ENCODE assay signal across 20 mouse cellular contexts in the genomic region with DNA sequence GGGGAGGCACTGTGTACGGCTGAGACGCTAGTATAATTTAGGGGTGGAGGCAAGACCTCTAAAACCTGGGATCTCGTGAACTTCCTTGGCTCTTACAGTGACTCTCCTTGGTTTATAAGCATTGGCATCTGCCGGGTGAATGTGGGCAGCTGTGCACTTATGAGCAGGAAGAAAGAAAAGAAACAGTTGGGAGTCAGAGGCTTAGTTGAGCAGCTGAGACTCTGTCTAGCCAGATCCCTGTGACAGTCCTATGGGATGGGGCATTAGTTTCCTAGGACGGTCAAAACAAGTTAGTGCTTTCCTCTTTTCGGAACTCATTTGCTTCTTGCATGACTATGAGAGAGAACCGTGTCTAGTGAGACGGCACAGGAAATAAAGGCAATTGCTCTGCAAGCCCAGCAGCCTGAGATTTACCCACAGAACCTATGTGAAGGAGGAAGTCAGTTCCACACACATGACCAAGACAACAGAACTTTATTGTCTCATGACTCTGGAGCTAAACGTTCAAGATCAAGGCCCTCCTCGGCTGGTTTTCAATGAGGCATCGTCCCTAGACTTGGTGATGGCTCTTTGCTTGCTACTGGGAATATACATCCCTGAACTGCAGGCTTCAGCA. TPM values are rescaled to one million over a fixed set of nuclear protein-coding genes. Genes with fewer than 3 reads are reported as not detected.
DNase-seq lines count a peak whose midpoint lies in the region; ATAC-seq and TF ChIP-seq lines count a peak whose summit lies in the region.
"Had no signal": no experiment of that assay in that cellular context is flagged by ENCODE, and none has a peak within 500 bp of the region (broad histone marks: within the 10 kb centered on the region; RNA-seq: fewer than 3 reads in every experiment).

No protein-coding gene starts in this region.

- no peaks in the 10 kb centered on the region for H3K36me3 ChIP-seq in lung, postnatal 0 days (ENCODE audit: insufficient read depth, low read length)
- H3K36me3 ChIP-seq in limb, embryonic 13.5 days, result no peaks in the 10 kb centered on the region
- H3K36me3 ChIP-seq in forebrain, embryonic 13.5 days (ENCODE audit: poor library complexity, severe bottlenecking), result no peaks in the 10 kb centered on the region
- H3K36me3 ChIP-seq: embryonic facial prominence, embryonic 13.5 days; hindbrain, embryonic 15.5 days; neural tube, embryonic 15.5 days had no signal

- ATAC-seq in lung, postnatal 0 days, result no peak
- ATAC-seq in CD4-positive, CD25-positive, alpha-beta regulatory T cell, adult 4 months, result peak; percentile 74
- ATAC-seq in limb, embryonic 13.5 days (ENCODE audit: low FRiP score, low read depth), result 0 out of 2 replicates have a peak, but pooled peaks have one; percentile 24
- ATAC-seq in forebrain, embryonic 13.5 days, result no peak

- H3K4me3 ChIP-seq in lung, postnatal 0 days (ENCODE audit: low read depth, low read length), result no peak overlapping the region
- H3K4me3 ChIP-seq in limb, embryonic 13.5 days, result no peak overlapping the region
- H3K4me3 ChIP-seq in forebrain, embryonic 13.5 days, result no peak overlapping the region
- H3K4me3 ChIP-seq: embryonic facial prominence, embryonic 13.5 days; hindbrain, embryonic 15.5 days; neural tube, embryonic 15.5 days had no signal

- H3K9me3 ChIP-seq in lung, postnatal 0 days (ENCODE audit: low read length), result no peaks in the 10 kb centered on the region
- no peaks in the 10 kb centered on the region for H3K9me3 ChIP-seq in limb, embryonic 13.5 days
- H3K9me3 ChIP-seq in forebrain, embryonic 13.5 days (replicated peaks), result no peaks in the 10 kb centered on the region
- H3K9me3 ChIP-seq: embryonic facial prominence, embryonic 13.5 days; hindbrain, embryonic 15.5 days; neural tube, embryonic 15.5 days had no signal

- no peak for TF ChIP-seq EP300 in lung, postnatal 0 days (IDR thresholded peaks at IDR 0.05)

- H3K27ac ChIP-seq in lung, postnatal 0 days (ENCODE audit: low read length), result no peak overlapping the region
- no peak overlapping the region for H3K27ac ChIP-seq in limb, embryonic 13.5 days
- H3K27ac ChIP-seq in forebrain, embryonic 13.5 days, result no peak overlapping the region
- H3K27ac ChIP-seq: embryonic facial prominence, embryonic 13.5 days; hindbrain, embryonic 15.5 days; liver, embryonic 14.5 days; neural tube, embryonic 15.5 days had no signal

- peak; percentile 12 for DNase-seq in lung, postnatal 25 days (ENCODE audit: low spot score)
- no peak for DNase-seq in lung, postnatal 0 days (ENCODE audit: low spot score)
- DNase-seq in thymus, postnatal 25 days, result peak; percentile 33
- DNase-seq in layer of hippocampus, adult 11-12 months (ENCODE audit: low spot score), result no peak
- DNase-seq in left cerebral cortex, postnatal 10 days (ENCODE audit: extremely low spot score in 1 of 2, low spot score in 2 of 2), result no peak
- DNase-seq: cerebellum, adult 8-10 months; gastrocnemius, postnatal 36 days; heart, postnatal 14 days; kidney, adult 18-20 months; kidney, postnatal 14 days had no signal

- intact Hi-C loops in left cerebral cortex, postnatal 10 days (cut with DNase I), result no loop called here

- H3K27me3 ChIP-seq in lung, postnatal 0 days (replicated peaks; ENCODE audit: insufficient read depth, low read length), result no peaks in the 10 kb centered on the region
- H3K27me3 ChIP-seq in limb, embryonic 13.5 days, result no peaks in the 10 kb centered on the region
- H3K27me3 ChIP-seq in forebrain, embryonic 13.5 days, result no peaks in the 10 kb centered on the region
- H3K27me3 ChIP-seq: embryonic facial prominence, embryonic 13.5 days; hindbrain, embryonic 15.5 days; neural tube, embryonic 15.5 days had no signal

- 0 out of 2 replicates have a peak, but pooled peaks cover 3% of the 10 kb centered on the region for H3K4me1 ChIP-seq in lung, postnatal 0 days (ENCODE audit: insufficient read depth, low read depth, low read length)
- H3K4me1 ChIP-seq in limb, embryonic 13.5 days, result peaks cover 72% of the 10 kb centered on the region
- peaks cover 39% of the 10 kb centered on the region for H3K4me1 ChIP-seq in forebrain, embryonic 13.5 days

- 75% methylated on average over 11 of the region's 11 CpGs for WGBS in lung, postnatal 0 days
- WGBS in limb, embryonic 13.5 days, result 72% methylated on average over 11 of the region's 11 CpGs
- 85% methylated on average over 11 of the region's 11 CpGs for WGBS in forebrain, embryonic 13.5 days

- no peak overlapping the region for H3K4me2 ChIP-seq in lung, postnatal 0 days (replicated peaks; ENCODE audit: low read depth, low read length)
- no peak overlapping the region for H3K4me2 ChIP-seq in limb, embryonic 13.5 days (replicated peaks)
- no peak overlapping the region for H3K4me2 ChIP-seq in forebrain, embryonic 13.5 days
- H3K4me2 ChIP-seq: embryonic facial prominence, embryonic 13.5 days; heart, embryonic 11.5 days; hindbrain, embryonic 15.5 days; midbrain, embryonic 11.5 days; neural tube, embryonic 15.5 days had no signal

- H3K9ac ChIP-seq in lung, postnatal 0 days (replicated peaks; ENCODE audit: low read depth), result no peak overlapping the region
- H3K9ac ChIP-seq in limb, embryonic 13.5 days, result no peak overlapping the region
- H3K9ac ChIP-seq in forebrain, embryonic 13.5 days, result no peak overlapping the region
- H3K9ac ChIP-seq: embryonic facial prominence, embryonic 13.5 days; hindbrain, embryonic 15.5 days; liver, embryonic 14.5 days; neural tube, embryonic 15.5 days had no signal

- no peak for TF ChIP-seq CTCF in lung, postnatal 0 days (IDR thresholded peaks at IDR 0.05)

RNA-seq across cellular contexts. Expression of a gene that starts 39.6 kb away (rescaled TPM):
- polyA plus RNA-seq in lung, postnatal 0 days (2015; fragmentation: Nextera tagmentation; extraction: Ambion mirVana), result 3.8 and 8.4 TPM in 2 replicates
- 10 to 100 TPM; 10.9 to 46.2 TPM for polyA plus RNA-seq in CD4-positive, CD25-positive, alpha-beta regulatory T cell, adult 4 months (2017; shearing (Covaris generic))
- polyA plus RNA-seq in limb, embryonic 13.5 days (2015; fragmentation: Nextera tagmentation; extraction: Ambion mirVana), result 22.6 and 23.7 TPM in 2 replicates
- 38.5 and 43.7 TPM in 2 replicates for polyA plus RNA-seq in forebrain, embryonic 13.5 days (2015; fragmentation: Nextera tagmentation; extraction: Ambion mirVana)
- total RNA-seq in left cerebral cortex, postnatal 10 days (2021), result 1 to 10 TPM; 5.5 to 6.2 TPM

RNA-seq across cellular contexts. Expression of a gene that starts 47.7 kb away (rescaled TPM):
- polyA plus RNA-seq in lung, postnatal 0 days (2015; fragmentation: Nextera tagmentation; extraction: Ambion mirVana), result 0.12 and 0.14 TPM in 2 replicates
- polyA plus RNA-seq in CD4-positive, CD25-positive, alpha-beta regulatory T cell, adult 4 months (2017; shearing (Covaris generic)), result under 1 TPM in 1 of 2 experiments, not detected in 1; 0.22 TPM
- 1.8 TPM in 2 replicates for polyA plus RNA-seq in limb, embryonic 13.5 days (2015; fragmentation: Nextera tagmentation; extraction: Ambion mirVana)
- 14.6 and 17.7 TPM in 2 replicates for polyA plus RNA-seq in forebrain, embryonic 13.5 days (2015; fragmentation: Nextera tagmentation; extraction: Ambion mirVana)
- 10 to 100 TPM; 24.3 to 34.0 TPM for total RNA-seq in left cerebral cortex, postnatal 10 days (2021)
- total RNA-seq: heart, postnatal 14 days had no signal

RNA-seq across cellular contexts. Expression of a gene that starts 48.7 kb away (rescaled TPM):
- polyA plus RNA-seq in lung, postnatal 0 days (2015; fragmentation: Nextera tagmentation; extraction: Ambion mirVana), result 13.1 and 16.6 TPM in 2 replicates
- 10 to 100 TPM; 53.0 to 58.5 TPM for polyA plus RNA-seq in CD4-positive, CD25-positive, alpha-beta regulatory T cell, adult 4 months (2017; shearing (Covaris generic))
- polyA plus RNA-seq in limb, embryonic 13.5 days (2015; fragmentation: Nextera tagmentation; extraction: Ambion mirVana), result 12.3 and 12.4 TPM in 2 replicates
- polyA plus RNA-seq in forebrain, embryonic 13.5 days (2015; fragmentation: Nextera tagmentation; extraction: Ambion mirVana), result 38.1 and 41.9 TPM in 2 replicates
- total RNA-seq in left cerebral cortex, postnatal 10 days (2021), result 10 to 100 TPM; 13.2 to 13.5 TPM
- total RNA-seq: ES-E14 had no signal

Comparison
In these comparisons a context has a peak if more than half of its experiments do, and no peak if none do; other contexts are left out.
1. DNase-seq: peak in lung, postnatal 25 days (single experiment) and thymus, postnatal 25 days (single experiment); none in lung, postnatal 0 days (single experiment), layer of hippocampus, adult 11-12 months (single experiment) and left cerebral cortex, postnatal 10 days (0 of 2).
2. ATAC-seq: peak in CD4-positive, CD25-positive, alpha-beta regulatory T cell, adult 4 months (single experiment) and limb, embryonic 13.5 days (single experiment); none in lung, postnatal 0 days (single experiment) and forebrain, embryonic 13.5 days (single experiment).